Mouse (Mus musculus) liver, embryonic 16.5 days (tissue): Measurements from ENCODE around the gene Birc3. TPM values are rescaled to one million over a fixed set of nuclear protein-coding genes. Genes with fewer than 3 reads are reported as not detected.
A peak's percentile ranks its signal among the peaks of the same experiment; 100 is the strongest.
"Not testable (repeated sequence)": the region's sequence is repeated elsewhere in the genome, so short reads cannot be mapped to it uniquely, and the experiment has no call there.

Experiments used
- ATAC-seq: fragments of 200-750 bp; cut with Nextera tagmentation; 2 replicates; pipeline ENCODE4 v1.8.0; 2017; ENCODE audit warnings: low read depth, mild to moderate bottlenecking, moderate number of reproducible peaks, moderate library complexity
- H3K27ac ChIP-seq: fragments of 300-500 bp; sonication (generic); 2 replicates; pipeline ENCODE4 v1.5.1; 2014; ENCODE audit warnings: mild to moderate bottlenecking, low read length
- H3K27me3 ChIP-seq: fragments of 300-500 bp; sonication (generic); 2 replicates; pipeline ENCODE4 v1.6.1; 2014; ENCODE audit warnings: low read depth, low read length, mixed read lengths; ENCODE audit not compliant: control insufficient read depth, insufficient read depth
- H3K36me3 ChIP-seq: fragments of 300-500 bp; sonication (generic); 2 replicates; pipeline ENCODE4 v1.6.1; 2014; ENCODE audit warnings: mild to moderate bottlenecking; ENCODE audit not compliant: control insufficient read depth, insufficient read depth
- H3K4me1 ChIP-seq: fragments of 300-500 bp; sonication (generic); 2 replicates; pipeline ENCODE4 v1.6.1; 2014; ENCODE audit warnings: low read depth, low read length, mixed read lengths; ENCODE audit not compliant: control insufficient read depth
- H3K4me2 ChIP-seq: fragments of 300-500 bp; sonication (generic); 2 replicates; pipeline ENCODE4 v1.6.1; 2014; ENCODE audit warnings: low read depth, low read length, mixed read lengths
- H3K4me3 ChIP-seq: fragments of 300-500 bp; sonication (generic); 2 replicates; pipeline ENCODE4 v1.5.1; 2014; ENCODE audit warnings: low read depth, mild to moderate bottlenecking, low read length
- H3K9ac ChIP-seq: fragments of 300-500 bp; sonication (generic); 2 replicates; pipeline ENCODE4 v1.6.1; 2014; ENCODE audit warnings: low read depth, low read length
- H3K9me3 ChIP-seq: fragments of 300-500 bp; sonication (generic); replicated peaks from 2 replicates; pipeline ENCODE4 v1.6.1; 2016; ENCODE audit warnings: low read length; ENCODE audit not compliant: control insufficient read depth
- WGBS: fragments of 180-500 bp; shearing (Covaris S2); extraction: QIAGEN DNeasy Blood & Tissue Kit; methylation state at CpG from one replicate; pipeline ENCODE4 v1.1.7; 2014; ENCODE audit not compliant: insufficient replicate concordance; 5-methylcytosine and 5-hydroxymethylcytosine counted together
- polyA plus RNA-seq: library from polyadenylated mRNA; unstranded; fragments of >200 nt; fragmentation: Nextera tagmentation; extraction: Ambion mirVana; gene quantifications from 2 replicates; pipeline ENCODE4 v1.2.1, GENCODE M21; 2015

The Birc3 gene
- polyA plus RNA-seq, 1 experiment from 2014 or later, result 7.4 TPM

GRCm38 (mm10) chr9:7871316-7872043 lies 1.5 kb downstream of the Birc3 start:
- Histone ChIP-seq H3K4me3 (peak overlapping the region; percentile 68), H3K9ac (0 out of 2 replicates have a peak overlapping the region, but pooled peaks have one; percentile 74)

GRCm38 (mm10) chr9:7870556-7871315 lies 2.2 kb downstream of the Birc3 start:
- Histone ChIP-seq H3K4me2 (peak overlapping the region; percentile 80), H3K36me3 (no peaks in the 10 kb centered on the region), H3K9ac (no peak overlapping the region), H3K27me3 (no peaks in the 10 kb centered on the region), H3K9me3 (no peaks in the 10 kb centered on the region), H3K4me1 (peaks cover 18% of the 10 kb centered on the region), H3K4me3 (no peak overlapping the region), H3K27ac (no peak overlapping the region)
- WGBS, result 70% methylated on average over 10 of the region's 10 CpGs
- ATAC-seq, result no peak

More at GRCm38 (mm10) chr9:7871316-7872043, 1.5 kb downstream of the Birc3 start:
- no peak for ATAC-seq
- Histone ChIP-seq H3K4me1 (peaks cover 18% of the 10 kb centered on the region), H3K27ac (peak overlapping the region; percentile 17; the same call in 1 of the 2 replicates), H3K9me3 (no peaks in the 10 kb centered on the region), H3K4me2 (peak overlapping the region; percentile 80), H3K36me3 (no peaks in the 10 kb centered on the region), H3K27me3 (no peaks in the 10 kb centered on the region)
- 47% methylated on average over 4 of the region's 4 CpGs for WGBS

GRCm38 (mm10) chr9:7868838-7869491 lies 4.0 kb downstream of the Birc3 start:
- no peak overlapping the region for H3K9ac ChIP-seq
- H3K4me3 ChIP-seq, result no peak overlapping the region
- H3K4me2 ChIP-seq, result no peak overlapping the region
- H3K27me3 ChIP-seq, result no peaks in the 10 kb centered on the region
- WGBS, result 63% methylated on average over 4 of the region's 4 CpGs
- H3K36me3 ChIP-seq, result no peaks in the 10 kb centered on the region
- no peaks in the 10 kb centered on the region for H3K9me3 ChIP-seq
- H3K27ac ChIP-seq, result peak overlapping the region; percentile 38; the same call in 1 of the 2 replicates
- peaks cover 18% of the 10 kb centered on the region for H3K4me1 ChIP-seq
- peak; percentile 22 for ATAC-seq

GRCm38 (mm10) chr9:7867981-7868380 lies 5.0 kb downstream of the Birc3 start:
- ATAC-seq, result no peak
- no peak overlapping the region for H3K27ac ChIP-seq
- 62% methylated on average over 3 of the region's 3 CpGs for WGBS
- no peaks in the 10 kb centered on the region for H3K9me3 ChIP-seq
- H3K4me1 ChIP-seq, result peaks cover 13% of the 10 kb centered on the region
- H3K9ac ChIP-seq, result no peak overlapping the region
- no peak overlapping the region for H3K4me2 ChIP-seq
- no peaks in the 10 kb centered on the region for H3K27me3 ChIP-seq
- no peak overlapping the region for H3K4me3 ChIP-seq
- no peaks in the 10 kb centered on the region for H3K36me3 ChIP-seq

GRCm38 (mm10) chr9:7866981-7867380 lies 6.0 kb downstream of the Birc3 start:
- H3K4me1 ChIP-seq, H3K4me3 ChIP-seq, H3K9me3 ChIP-seq, H3K9ac ChIP-seq, H3K27me3 ChIP-seq, H3K4me2 ChIP-seq, H3K36me3 ChIP-seq, H3K27ac ChIP-seq, ATAC-seq: not testable (repeated sequence)
- WGBS, result 79% methylated on average over 2 of the region's 2 CpGs

GRCm38 (mm10) chr9:7860976-7861375 lies 12.0 kb downstream of the Birc3 start:
- Histone ChIP-seq H3K27me3 (no peaks in the 10 kb centered on the region), H3K9ac (no peak overlapping the region), H3K4me3 (no peak overlapping the region), H3K4me2 (no peak overlapping the region), H3K4me1 (no peaks in the 10 kb centered on the region), H3K36me3 (peaks cover 6% of the 10 kb centered on the region; the same call in 1 of the 2 replicates), H3K27ac (no peak overlapping the region), H3K9me3 (no peaks in the 10 kb centered on the region)
- WGBS, result 71% methylated on average over 5 of the region's 5 CpGs
- no peak for ATAC-seq

- no peak overlapping the region for H3K27ac ChIP-seq
- no peaks in the 10 kb centered on the region for H3K9me3 ChIP-seq
- WGBS, result 47% methylated on average over 3 of the region's 3 CpGs
- H3K36me3 ChIP-seq, result peaks cover 10% of the 10 kb centered on the region
- ATAC-seq, result no peak
- no peak overlapping the region for H3K9ac ChIP-seq
- no peak overlapping the region for H3K4me3 ChIP-seq
- no peak overlapping the region for H3K4me2 ChIP-seq
- H3K4me1 ChIP-seq, result no peaks in the 10 kb centered on the region
- no peaks in the 10 kb centered on the region for H3K27me3 ChIP-seq
Measured at GRCm38 (mm10) chr9:7855912-7856311, 17.1 kb downstream of the Birc3 start.

- 55% methylated on average over 1 of the region's 1 CpGs for WGBS
- ATAC-seq, result no peak
- H3K9me3 ChIP-seq, result no peaks in the 10 kb centered on the region
- no peaks in the 10 kb centered on the region for H3K4me1 ChIP-seq
- H3K4me3 ChIP-seq, result no peak overlapping the region
- no peak overlapping the region for H3K9ac ChIP-seq
- H3K27ac ChIP-seq, result no peak overlapping the region
- H3K4me2 ChIP-seq, result no peak overlapping the region
- H3K36me3 ChIP-seq, result peaks cover 11% of the 10 kb centered on the region
- H3K27me3 ChIP-seq, result no peaks in the 10 kb centered on the region
Measured at GRCm38 (mm10) chr9:7855374-7855773, 17.6 kb downstream of the Birc3 start.
